Mouse (Mus musculus) midbrain, embryonic 11.5 days (tissue): ENCODE data around the gene 2200002D01Rik. TPM values are rescaled to one million over a fixed set of nuclear protein-coding genes. Genes with fewer than 3 reads are reported as not detected.
A peak's percentile ranks its signal among the peaks of the same experiment; 100 is the strongest.

Source experiments
- ATAC-seq: fragments of 200-750 bp; cut with Nextera tagmentation; 2 replicates; pipeline ENCODE4 v1.8.0; 2017; ENCODE audit warnings: moderate TSS enrichment, moderate library complexity; ENCODE audit not compliant: low FRiP score
- DNase-seq: peaks from one replicate; pipeline ENCODE4 v3.0.0; 2015; ENCODE audit warnings: low spot score; ENCODE audit errors: missing footprints
- H3K27ac ChIP-seq: fragments of 300-500 bp; sonication (generic); 2 replicates; pipeline ENCODE4 v1.5.1; 2014; ENCODE audit warnings: low read depth, low read length
- H3K27me3 ChIP-seq: fragments of 300-500 bp; sonication (generic); 2 replicates; pipeline ENCODE4 v1.6.1; 2014; ENCODE audit warnings: mild to moderate bottlenecking, low read length, moderate library complexity, mixed read lengths; ENCODE audit not compliant: control insufficient read depth, insufficient read depth
- H3K36me3 ChIP-seq: fragments of 300-500 bp; sonication (generic); 2 replicates; pipeline ENCODE4 v1.6.1; 2014; ENCODE audit warnings: mild to moderate bottlenecking, low read length, moderate library complexity, mixed read lengths; ENCODE audit not compliant: control insufficient read depth, insufficient read depth
- H3K4me1 ChIP-seq: fragments of 300-500 bp; sonication (generic); 2 replicates; pipeline ENCODE4 v1.6.1; 2014; ENCODE audit warnings: low read length; ENCODE audit not compliant: control insufficient read depth, insufficient read depth
- H3K4me2 ChIP-seq: fragments of 300-500 bp; sonication (generic); 2 replicates; pipeline ENCODE4 v1.6.1; 2014; ENCODE audit warnings: mild to moderate bottlenecking, moderate library complexity
- H3K4me3 ChIP-seq: fragments of 300-500 bp; sonication (generic); 2 replicates; pipeline ENCODE4 v1.5.1; 2014; ENCODE audit warnings: low read depth, low read length
- H3K9ac ChIP-seq: fragments of 300-500 bp; sonication (generic); 2 replicates; pipeline ENCODE4 v1.6.1; 2014; ENCODE audit warnings: low read length
- H3K9me3 ChIP-seq: fragments of 300-500 bp; sonication (generic); 2 replicates; pipeline ENCODE4 v1.6.1; 2016; ENCODE audit warnings: low read length; ENCODE audit not compliant: control insufficient read depth
- WGBS: fragments of 180-500 bp; shearing (Covaris S2); extraction: QIAGEN DNeasy Blood & Tissue Kit; methylation state at CpG from one replicate; pipeline ENCODE4 v1.1.7; 2014; 5-methylcytosine and 5-hydroxymethylcytosine counted together
- polyA plus RNA-seq: library from polyadenylated mRNA; unstranded; fragments of >200 nt; fragmentation: Nextera tagmentation; extraction: Ambion mirVana; gene quantifications from 2 replicates; pipeline ENCODE4 v1.2.1, GENCODE M21; 2014

2200002D01Rik gene
- polyA plus RNA-seq, 1 experiment from 2014 or later: 2.7 TPM

- WGBS: 45% methylated on average over 11 of the region's 11 CpGs
- Histone ChIP-seq H3K4me2 (peak overlapping the region; percentile 80; the same call in 1 of the 2 replicates), H3K27ac (peak overlapping the region; percentile 22; the same call in 1 of the 2 replicates), H3K36me3 (no peaks in the 10 kb centered on the region), H3K4me3 (no peak overlapping the region), H3K9ac (peak overlapping the region; percentile 24; the same call in 1 of the 2 replicates), H3K4me1 (peaks cover 31% of the 10 kb centered on the region), H3K27me3 (no peaks in the 10 kb centered on the region; the same call in 1 of the 2 replicates), H3K9me3 (no peaks in the 10 kb centered on the region)
- peak; percentile 85 for DNase-seq
- ATAC-seq: no peak
Measured at GRCm38 (mm10) chr7:29290691-29291485, 42.6 kb upstream of the 2200002D01Rik start.

GRCm38 (mm10) chr7:29289856-29290255, 41.6 kb upstream of the 2200002D01Rik start:
- Histone ChIP-seq H3K4me1 (peaks cover 31% of the 10 kb centered on the region), H3K27ac (no peak overlapping the region), H3K27me3 (no peaks in the 10 kb centered on the region; the same call in 1 of the 2 replicates), H3K4me2 (peak overlapping the region; percentile 80), H3K9me3 (no peaks in the 10 kb centered on the region), H3K9ac (peak overlapping the region; percentile 65), H3K36me3 (no peaks in the 10 kb centered on the region), H3K4me3 (peak overlapping the region; percentile 56)
- peak; percentile 86 for DNase-seq
- WGBS: 87% methylated on average over 6 of the region's 6 CpGs
- no peak for ATAC-seq

- DNase-seq: peak; percentile 98
- H3K9ac ChIP-seq: peak within 1 kb of the TSS; percentile 65
- H3K4me3 ChIP-seq: peak within 1 kb of the TSS; percentile 56
- H3K4me1 ChIP-seq: peaks cover 31% of the 10 kb centered on the region
- H3K36me3 ChIP-seq: no peaks in the 10 kb centered on the region
- peak within 1 kb of the TSS; percentile 80 for H3K4me2 ChIP-seq
- WGBS: under 1% methylated on average over 58 of the region's 59 CpGs
- peak; percentile 58 for ATAC-seq
- H3K27me3 ChIP-seq: no peaks in the 10 kb centered on the region; the same call in 1 of the 2 replicates
- H3K9me3 ChIP-seq: no peaks in the 10 kb centered on the region
- H3K27ac ChIP-seq: peak within 1 kb of the TSS; percentile 20; the same call in 1 of the 2 replicates
Measured at GRCm38 (mm10) chr7:29288942-29289638, 40.8 kb upstream of the 2200002D01Rik start, which contains the start of gene Ppp1r14a. Gene Ppp1r14a (plus strand): TSS chr7:29289308.

GRCm38 (mm10) chr7:29288079-29288478, 39.8 kb upstream of the 2200002D01Rik start:
- 96% methylated on average over 2 of the region's 2 CpGs for whole genome bisulfite sequencing
- ATAC-seq: no peak
- H3K27me3 ChIP-seq: no peaks in the 10 kb centered on the region; the same call in none of the 2 replicates

GRCm38 (mm10) chr7:29287481-29287880, 39.2 kb upstream of the 2200002D01Rik start:
- no peak overlapping the region for H3K4me3 ChIP-seq
- H3K27me3 ChIP-seq: peaks cover 4% of the 10 kb centered on the region
- no peak overlapping the region for H3K4me2 ChIP-seq
- ATAC-seq: no peak
- no peaks in the 10 kb centered on the region for H3K36me3 ChIP-seq
- peak; percentile 72 for DNase-seq
- H3K27ac ChIP-seq: no peak overlapping the region
- H3K9me3 ChIP-seq: no peaks in the 10 kb centered on the region
- WGBS: 88% methylated on average over 7 of the region's 7 CpGs
- peaks cover 19% of the 10 kb centered on the region for H3K4me1 ChIP-seq
- H3K9ac ChIP-seq: no peak overlapping the region

More at GRCm38 (mm10) chr7:29288079-29288478, 39.8 kb upstream of the 2200002D01Rik start:
- no peak for DNase-seq
- H3K9ac ChIP-seq: no peak overlapping the region
- H3K4me3 ChIP-seq: no peak overlapping the region
- H3K9me3 ChIP-seq: no peaks in the 10 kb centered on the region
- no peaks in the 10 kb centered on the region for H3K36me3 ChIP-seq
- peaks cover 25% of the 10 kb centered on the region for H3K4me1 ChIP-seq
- H3K27ac ChIP-seq: no peak overlapping the region
- H3K4me2 ChIP-seq: no peak overlapping the region

- Histone ChIP-seq H3K4me1 (peaks cover 15% of the 10 kb centered on the region), H3K9me3 (no peaks in the 10 kb centered on the region), H3K4me2 (no peak overlapping the region), H3K4me3 (no peak overlapping the region), H3K27ac (no peak overlapping the region), H3K27me3 (peaks cover 27% of the 10 kb centered on the region), H3K9ac (no peak overlapping the region), H3K36me3 (no peaks in the 10 kb centered on the region)
- ATAC-seq: no peak
- no peak for DNase-seq
- 94% methylated on average over 6 of the region's 6 CpGs for WGBS
Measured at GRCm38 (mm10) chr7:29284523-29284922, 36.3 kb upstream of the 2200002D01Rik start.

GRCm38 (mm10) chr7:29283876-29284275, 35.6 kb upstream of the 2200002D01Rik start:
- peaks cover 27% of the 10 kb centered on the region for H3K27me3 ChIP-seq
- H3K4me1 ChIP-seq: peaks cover 13% of the 10 kb centered on the region
- H3K27ac ChIP-seq: no peak overlapping the region
- H3K36me3 ChIP-seq: no peaks in the 10 kb centered on the region
- ATAC-seq (no peak), DNase-seq (peak; percentile 74)
- H3K9me3 ChIP-seq: no peaks in the 10 kb centered on the region
- no peak overlapping the region for H3K4me2 ChIP-seq
- H3K4me3 ChIP-seq: no peak overlapping the region
- 91% methylated on average over 4 of the region's 4 CpGs for WGBS
- H3K9ac ChIP-seq: no peak overlapping the region

- Histone ChIP-seq H3K4me3 (peak overlapping the region; percentile 38), H3K27me3 (peaks cover 27% of the 10 kb centered on the region), H3K9ac (peak overlapping the region; percentile 50), H3K36me3 (no peaks in the 10 kb centered on the region), H3K9me3 (no peaks in the 10 kb centered on the region), H3K4me2 (peak overlapping the region; percentile 96), H3K4me1 (peaks cover 13% of the 10 kb centered on the region), H3K27ac (no peak overlapping the region)
- ATAC-seq: peak; percentile 11; the same call in 1 of the 2 replicates
- DNase-seq: peak; percentile 91
- WGBS: 13% methylated on average over 21 of the region's 21 CpGs
Measured at GRCm38 (mm10) chr7:29282074-29282554, 33.8 kb upstream of the 2200002D01Rik start.
